Mouse (Mus musculus): Measurements from ENCODE around the gene Med13l. TPM values are rescaled to one million over a fixed set of nuclear protein-coding genes. Genes with fewer than 3 reads are reported as not detected.

Gene Med13l
- total and polyA plus RNA-seq, 3 experiments, result 2.0 to 11.0 (median 10.1) TPM

- in situ Hi-C loops (cut with MboI; ENCODE audit: low pct_ligation_motif_present, low pct_unique_long_range_greater_than_20kb, low sequenced_read_pairs), result no loop called here
- TF ChIP-seq RCOR1 (conservative IDR thresholded peaks at IDR 0.05; ENCODE audit: low read depth, low read length), result no peak
- TF ChIP-seq CTCF (conservative IDR thresholded peaks at IDR 0.05 in 1 of 2, IDR thresholded peaks at IDR 0.05 in 1 of 2; ENCODE audit: low read depth in 2 of 2, low read length in 2 of 2), result peak in 1 of 2 experiments; percentile 3; a peak in 1 of 4 replicates
- no peak overlapping the region for H3K4me2 ChIP-seq (ENCODE audit: insufficient read depth, low read depth, poor library complexity, severe bottlenecking)
- H3K27me3 ChIP-seq (replicated peaks), result no peaks in the 10 kb centered on the region
- no peak overlapping the region for H3K4me3 ChIP-seq (replicated peaks in 1 of 3; ENCODE audit: low read depth in 2 of 3, low read length in 2 of 3, poor library complexity in 1 of 3)
- DNase-seq (ENCODE audit: extremely low read depth), result no peak
- no peaks in the 10 kb centered on the region for H3K36me3 ChIP-seq (replicated peaks in 1 of 2; ENCODE audit: control insufficient read depth in 1 of 2, insufficient read depth in 1 of 2, low read length in 1 of 2)
- dilution Hi-C loops (cut with MboI; ENCODE audit: extremely low pct_ligation_motif_present, extremely low pct_unique_long_range_greater_than_20kb, low sequenced_read_pairs), result no loop called here
- no peaks in the 10 kb centered on the region for H3K4me1 ChIP-seq (ENCODE audit: control insufficient read depth in 1 of 2, insufficient read depth in 2 of 2)
- H3K27ac ChIP-seq (ENCODE audit: insufficient read depth, low read depth), result no peak overlapping the region
- peaks cover 50% of the 10 kb centered on the region for H3K9me3 ChIP-seq (replicated peaks; ENCODE audit: low read length)
- H3K9ac ChIP-seq (ENCODE audit: insufficient read depth, low read depth), result no peak overlapping the region
- no peaks in the 10 kb centered on the region for H3K79me2 ChIP-seq (replicated peaks; ENCODE audit: control insufficient read depth, extremely low read depth, insufficient read depth, poor library complexity, severe bottlenecking)
Observed at GRCm38 (mm10) chr5:118811690-118812089, 251.2 kb downstream of the Med13l start.

GRCm38 (mm10) chr5:118812421-118812820 is 251.9 kb downstream of the Med13l start:
- in situ Hi-C loops (cut with MboI; ENCODE audit: low pct_ligation_motif_present, low pct_unique_long_range_greater_than_20kb, low sequenced_read_pairs) (no loop called here), dilution Hi-C loops (cut with MboI; ENCODE audit: extremely low pct_ligation_motif_present, extremely low pct_unique_long_range_greater_than_20kb, low sequenced_read_pairs) (no loop called here)
- no peak overlapping the region for H3K4me3 ChIP-seq (replicated peaks in 1 of 3; ENCODE audit: low read depth in 2 of 3, low read length in 2 of 3, poor library complexity in 1 of 3)
- TF ChIP-seq ZKSCAN1 (IDR thresholded peaks at IDR 0.05; ENCODE audit: borderline replicate concordance, low read depth, low read length) (no peak), SIN3A (IDR thresholded peaks at IDR 0.05; ENCODE audit: low read length) (no peak), CHD1 (IDR thresholded peaks at IDR 0.05; ENCODE audit: low read depth, low read length) (no peak), MXI1 (IDR thresholded peaks at IDR 0.05; ENCODE audit: low read depth, low read length) (no peak), MAZ (IDR thresholded peaks at IDR 0.05; ENCODE audit: low read depth, low read length) (no peak), PAX5 (IDR thresholded peaks at IDR 0.05; ENCODE audit: low read length) (no peak)
- H3K9ac ChIP-seq (ENCODE audit: insufficient read depth, low read depth), result no peak overlapping the region
- H3K79me2 ChIP-seq (replicated peaks; ENCODE audit: control insufficient read depth, extremely low read depth, insufficient read depth, poor library complexity, severe bottlenecking), result no peaks in the 10 kb centered on the region
- peaks cover 49% of the 10 kb centered on the region for H3K9me3 ChIP-seq (replicated peaks; ENCODE audit: low read length)
- no peak overlapping the region for H3K4me2 ChIP-seq (ENCODE audit: insufficient read depth, low read depth, poor library complexity, severe bottlenecking)
- no peak overlapping the region for H3K27ac ChIP-seq (ENCODE audit: insufficient read depth, low read depth)
- no peaks in the 10 kb centered on the region for H3K4me1 ChIP-seq (ENCODE audit: control insufficient read depth in 1 of 2, insufficient read depth in 2 of 2)
- DNase-seq (ENCODE audit: extremely low read depth), result no peak
- no peaks in the 10 kb centered on the region for H3K36me3 ChIP-seq (replicated peaks in 1 of 2; ENCODE audit: control insufficient read depth in 1 of 2, insufficient read depth in 1 of 2, low read length in 1 of 2)
- no peaks in the 10 kb centered on the region for H3K27me3 ChIP-seq (replicated peaks)

- TF ChIP-seq IRF4 (IDR thresholded peaks at IDR 0.05; ENCODE audit: low read depth, low read length) (no peak), TBP (conservative IDR thresholded peaks at IDR 0.05; ENCODE audit: low read depth, low read length) (no peak), GABPA (IDR thresholded peaks at IDR 0.05; ENCODE audit: insufficient replicate concordance, low read depth, low read length) (no peak), MAZ (IDR thresholded peaks at IDR 0.05; ENCODE audit: low read depth, low read length) (no peak), PAX5 (IDR thresholded peaks at IDR 0.05; ENCODE audit: low read length) (no peak), UBTF (IDR thresholded peaks at IDR 0.05; ENCODE audit: low read depth, low read length) (no peak), JUN (IDR thresholded peaks at IDR 0.05; ENCODE audit: insufficient read depth, low read depth, low read length) (no peak), EP300 (IDR thresholded peaks at IDR 0.05; ENCODE audit: low read length) (no peak)
- DNase-seq (ENCODE audit: extremely low read depth), result no peak
- Histone ChIP-seq H3K9ac (ENCODE audit: insufficient read depth, low read depth) (no peak overlapping the region), H3K36me3 (replicated peaks in 1 of 2; ENCODE audit: control insufficient read depth in 1 of 2, insufficient read depth in 1 of 2, low read length in 1 of 2) (no peaks in the 10 kb centered on the region), H3K27ac (ENCODE audit: insufficient read depth, low read depth) (no peak overlapping the region), H3K4me3 (replicated peaks in 1 of 3; ENCODE audit: low read depth in 2 of 3, low read length in 2 of 3, poor library complexity in 1 of 3) (no peak overlapping the region), H3K4me1 (ENCODE audit: control insufficient read depth in 1 of 2, insufficient read depth in 2 of 2) (no peaks in the 10 kb centered on the region), H3K4me2 (ENCODE audit: insufficient read depth, low read depth, poor library complexity, severe bottlenecking) (no peak overlapping the region), H3K27me3 (replicated peaks) (no peaks in the 10 kb centered on the region), H3K79me2 (replicated peaks; ENCODE audit: control insufficient read depth, extremely low read depth, insufficient read depth, poor library complexity, severe bottlenecking) (no peaks in the 10 kb centered on the region), H3K9me3 (replicated peaks; ENCODE audit: low read length) (peaks cover 52% of the 10 kb centered on the region)
- in situ Hi-C loops (cut with MboI; ENCODE audit: low pct_ligation_motif_present, low pct_unique_long_range_greater_than_20kb, low sequenced_read_pairs) (no loop called here), dilution Hi-C loops (cut with MboI; ENCODE audit: extremely low pct_ligation_motif_present, extremely low pct_unique_long_range_greater_than_20kb, low sequenced_read_pairs) (no loop called here)
Observed at GRCm38 (mm10) chr5:118812947-118813401, 252.5 kb downstream of the Med13l start.
